Mouse (Mus musculus) liver, embryonic 14.5 days (tissue): ENCODE measurements at regions not wholly inside any gene's neighbourhood (a gene's known extent, or its start where the extent isn't known, plus 50 kb on each side); places are given as distances from the start of the nearest gene placed in this dataset.

Source experiments
- CTCF ChIP-seq: IDR thresholded peaks from 2 replicates; pipeline ENCODE4 v1.5.1; 2016; ENCODE audit warnings: antibody characterized with exemption, low read depth, control low read depth
- EP300 ChIP-seq: IDR thresholded peaks from 2 replicates; pipeline ENCODE4 v1.6.1; 2016; ENCODE audit warnings: antibody characterized with exemption, low read depth

- TF ChIP-seq EP300 (no peak), CTCF (no peak)
These were observed 258.3 kb downstream of the Dysf start for GRCm38 (mm10) chr6:84266736-84267135.
